Mouse (Mus musculus): ENCODE results near the gene Iqsec1.

DNA sequence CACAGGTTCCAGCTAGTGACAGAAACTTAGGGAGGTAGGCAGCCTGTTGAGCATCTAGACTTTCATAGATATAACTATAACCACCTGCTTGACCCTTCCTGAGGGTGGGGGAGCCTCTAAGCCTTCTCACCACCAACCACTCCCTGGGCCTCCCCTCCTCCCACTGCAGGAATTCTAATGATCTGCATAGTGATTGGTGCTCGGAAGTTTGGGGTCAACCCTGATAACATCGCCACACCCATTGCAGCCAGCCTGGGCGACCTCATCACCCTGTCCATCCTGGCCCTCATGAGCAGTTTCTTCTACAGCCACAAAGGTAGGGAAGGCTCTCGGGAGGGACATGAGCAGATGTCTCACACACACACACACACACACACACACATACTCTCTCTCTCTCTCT is 353.4 kb downstream of the Iqsec1 start:
- TF ChIP-seq CTCF (IDR thresholded peaks at IDR 0.05; ENCODE audit: insufficient read depth, low read length) (no peak), POLR2A (IDR thresholded peaks at IDR 0.05; ENCODE audit: borderline replicate concordance, extremely low read depth, low read depth, low read length) (no peak)
